Mouse (Mus musculus) thymus, adult 2 months (tissue): ENCODE measurements at regions not wholly inside any gene's neighbourhood (a gene's known extent, or its start where the extent isn't known, plus 50 kb on each side); places are given as distances from the start of the nearest gene placed in this dataset.

ENCODE experiments used
- CTCF ChIP-seq: fragments of 200-500 bp; IDR thresholded peaks from 2 replicates; pipeline ENCODE4 v1.5.1; 2012; ENCODE audit warnings: mild to moderate bottlenecking, control low read depth, low read length, moderate library complexity, borderline replicate concordance; ENCODE audit not compliant: control insufficient read depth, poor library complexity, insufficient read depth; ENCODE audit errors: extremely low read depth
- POLR2A ChIP-seq: fragments of 200-500 bp; IDR thresholded peaks from 2 replicates; pipeline ENCODE4 v1.6.1; 2012; ENCODE audit warnings: mild to moderate bottlenecking, low read length, control low read depth, moderate library complexity; ENCODE audit not compliant: control insufficient read depth, poor library complexity, insufficient read depth; ENCODE audit errors: extremely low read depth

GRCm38 (mm10) chr3:52859848-52860247 is 157.2 kb downstream of the Cog6 start:
- TF ChIP-seq CTCF = no peak
- TF ChIP-seq POLR2A = no peak
